Mouse (Mus musculus) midbrain, postnatal 0 days (tissue): ENCODE measurements around the gene Tcf20. TPM values are rescaled to one million over a fixed set of nuclear protein-coding genes. Genes with fewer than 3 reads are reported as not detected.

Experiments used
- ATAC-seq: fragments of 200-750 bp; cut with Nextera tagmentation; 2 replicates; pipeline ENCODE4 v1.8.0; 2017; ENCODE audit warnings: moderate number of reproducible peaks, mild to moderate bottlenecking, moderate TSS enrichment, moderate library complexity; ENCODE audit not compliant: low FRiP score
- DNase-seq: peaks from one replicate; pipeline ENCODE4 v3.0.0-alpha.2; 2015; ENCODE audit warnings: low spot score
- H3K27ac ChIP-seq: fragments of 300-500 bp; sonication (generic); 2 replicates; pipeline ENCODE4 v1.5.1; 2014; ENCODE audit warnings: low read depth, mild to moderate bottlenecking, low read length, mixed read lengths
- H3K27me3 ChIP-seq: fragments of 300-500 bp; sonication (generic); 2 replicates; pipeline ENCODE4 v1.6.1; 2014; ENCODE audit warnings: low read length, control low read depth, mixed read lengths; ENCODE audit not compliant: insufficient read depth
- H3K36me3 ChIP-seq: fragments of 300-500 bp; sonication (generic); 2 replicates; pipeline ENCODE4 v1.6.1; 2014; ENCODE audit warnings: low read length, control low read depth, mixed read lengths; ENCODE audit not compliant: insufficient read depth
- H3K4me1 ChIP-seq: fragments of 300-500 bp; sonication (generic); 2 replicates; pipeline ENCODE4 v1.6.1; 2014; ENCODE audit warnings: mild to moderate bottlenecking, control low read depth, antibody characterized with exemption, low read length, mixed read lengths; ENCODE audit not compliant: insufficient read depth
- H3K4me2 ChIP-seq: fragments of 300-500 bp; sonication (generic); 2 replicates; pipeline ENCODE4 v1.6.1; 2014; ENCODE audit warnings: low read depth, mild to moderate bottlenecking, low read length, mixed read lengths; ENCODE audit not compliant: poor library complexity, severe bottlenecking
- H3K4me3 ChIP-seq: fragments of 300-500 bp; sonication (generic); 2 replicates; pipeline ENCODE4 v1.5.1; 2014; ENCODE audit warnings: low read depth, mild to moderate bottlenecking, low read length, moderate library complexity
- H3K9ac ChIP-seq: fragments of 300-500 bp; sonication (generic); replicated peaks from 2 replicates; pipeline ENCODE4 v1.6.1; 2014; ENCODE audit warnings: mild to moderate bottlenecking, low read length, moderate library complexity, mixed read lengths; ENCODE audit not compliant: poor library complexity, severe bottlenecking
- H3K9me3 ChIP-seq: fragments of 300-500 bp; sonication (generic); 2 replicates; pipeline ENCODE4 v1.6.1; 2016; ENCODE audit warnings: low read length, control low read depth
- CTCF ChIP-seq: IDR thresholded peaks from 2 replicates; pipeline ENCODE4 v1.5.1; 2016; ENCODE audit warnings: antibody characterized with exemption, mild to moderate bottlenecking
- WGBS: fragments of 180-500 bp; shearing (Covaris S2); extraction: QIAGEN DNeasy Blood & Tissue Kit; methylation state at CpG from one replicate; pipeline ENCODE4 v1.1.7; 2014; 5-methylcytosine and 5-hydroxymethylcytosine counted together
- polyA plus RNA-seq: library from polyadenylated mRNA; unstranded; fragments of >200 nt; fragmentation: Nextera tagmentation; extraction: Ambion mirVana; gene quantifications from 2 replicates; pipeline ENCODE4 v1.2.1, GENCODE M21; 2015
- total RNA-seq: library from RNA; depleted of rRNA; stranded (reverse); fragments of >200 nt; gene quantifications from 2 replicates; pipeline ENCODE4 v1.2.3, GENCODE M21; 2014

Tcf20 gene
- total and polyA plus RNA-seq, 2 experiments from 2014 or later = 11.8 to 125 TPM

GRCm38 (mm10) chr15:82928844-82929243 lies 58.8 kb downstream of the Tcf20 start:
- Histone ChIP-seq H3K9me3 (no peaks in the 10 kb centered on the region), H3K36me3 (no peaks in the 10 kb centered on the region), H3K9ac (no peak overlapping the region), H3K27me3 (no peaks in the 10 kb centered on the region; the same call in 1 of the 2 replicates), H3K4me1 (peaks cover 59% of the 10 kb centered on the region), H3K4me3 (no peak overlapping the region), H3K27ac (no peak overlapping the region), H3K4me2 (no peak overlapping the region)
- 71% methylated on average over 8 of the region's 8 CpGs for WGBS
- DNase-seq (no peak), ATAC-seq (no peak)
- TF ChIP-seq CTCF = no peak

DNA sequence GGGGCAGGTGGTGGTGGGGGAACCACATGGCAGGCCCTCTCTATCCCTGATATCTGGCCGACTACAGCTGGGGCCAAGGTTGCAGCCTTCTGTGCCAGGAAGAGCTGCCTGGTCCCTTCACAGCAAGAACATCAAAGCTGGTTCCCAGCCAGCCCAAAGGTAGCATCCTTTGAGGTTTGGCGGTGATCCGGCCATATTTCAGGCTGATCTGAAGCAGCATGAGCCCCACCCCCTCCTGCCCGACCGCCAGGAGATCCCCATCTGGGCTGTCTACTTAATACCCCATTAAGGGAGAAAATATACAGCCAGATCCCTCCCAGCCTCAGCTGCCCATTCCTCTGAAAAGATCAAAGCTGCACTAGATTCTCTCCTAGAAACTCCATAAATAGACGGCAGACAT lies 59.6 kb downstream of the Tcf20 start:
- WGBS = 13% methylated on average over 6 of the region's 6 CpGs

DNA sequence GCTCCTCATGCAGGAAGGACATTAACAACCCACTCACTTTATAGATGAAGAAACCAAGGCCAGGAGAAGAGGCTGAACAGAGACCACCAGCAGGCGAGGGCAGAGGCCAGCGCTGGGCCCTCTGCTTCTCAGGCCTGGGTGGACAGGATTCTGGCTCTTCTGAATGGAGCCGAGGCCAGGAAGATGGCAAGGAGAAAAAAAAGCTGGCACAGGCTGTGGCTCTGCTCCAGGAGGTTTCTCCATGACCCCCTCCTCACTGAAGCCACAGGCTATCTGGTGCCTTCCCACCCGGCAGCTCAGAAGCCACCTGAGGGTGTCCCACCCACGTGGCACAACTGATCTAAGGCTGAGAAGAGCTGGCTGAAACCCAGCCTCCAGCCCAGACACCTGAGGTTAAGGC lies 60.6 kb downstream of the Tcf20 start:
- WGBS = 57% methylated on average over 5 of the region's 5 CpGs
- DNase-seq (no peak), ATAC-seq (no peak)
- Histone ChIP-seq H3K27me3 (no peaks in the 10 kb centered on the region; the same call in 1 of the 2 replicates), H3K9ac (no peak overlapping the region), H3K9me3 (no peaks in the 10 kb centered on the region), H3K4me1 (peaks cover 62% of the 10 kb centered on the region), H3K4me3 (no peak overlapping the region), H3K27ac (no peak overlapping the region), H3K36me3 (no peaks in the 10 kb centered on the region), H3K4me2 (no peak overlapping the region)
- TF ChIP-seq CTCF = no peak

More for the DNA sequence above, 59.6 kb downstream of the Tcf20 start:
- Histone ChIP-seq H3K36me3 (no peaks in the 10 kb centered on the region), H3K4me3 (no peak overlapping the region), H3K27ac (no peak overlapping the region), H3K27me3 (no peaks in the 10 kb centered on the region; the same call in 1 of the 2 replicates), H3K4me1 (peaks cover 60% of the 10 kb centered on the region), H3K4me2 (no peak overlapping the region), H3K9ac (0 out of 2 replicates have a peak overlapping the region, but pooled peaks have one; percentile 24), H3K9me3 (no peaks in the 10 kb centered on the region)
- TF ChIP-seq CTCF = no peak
- ATAC-seq (no peak), DNase-seq (no peak)

DNA sequence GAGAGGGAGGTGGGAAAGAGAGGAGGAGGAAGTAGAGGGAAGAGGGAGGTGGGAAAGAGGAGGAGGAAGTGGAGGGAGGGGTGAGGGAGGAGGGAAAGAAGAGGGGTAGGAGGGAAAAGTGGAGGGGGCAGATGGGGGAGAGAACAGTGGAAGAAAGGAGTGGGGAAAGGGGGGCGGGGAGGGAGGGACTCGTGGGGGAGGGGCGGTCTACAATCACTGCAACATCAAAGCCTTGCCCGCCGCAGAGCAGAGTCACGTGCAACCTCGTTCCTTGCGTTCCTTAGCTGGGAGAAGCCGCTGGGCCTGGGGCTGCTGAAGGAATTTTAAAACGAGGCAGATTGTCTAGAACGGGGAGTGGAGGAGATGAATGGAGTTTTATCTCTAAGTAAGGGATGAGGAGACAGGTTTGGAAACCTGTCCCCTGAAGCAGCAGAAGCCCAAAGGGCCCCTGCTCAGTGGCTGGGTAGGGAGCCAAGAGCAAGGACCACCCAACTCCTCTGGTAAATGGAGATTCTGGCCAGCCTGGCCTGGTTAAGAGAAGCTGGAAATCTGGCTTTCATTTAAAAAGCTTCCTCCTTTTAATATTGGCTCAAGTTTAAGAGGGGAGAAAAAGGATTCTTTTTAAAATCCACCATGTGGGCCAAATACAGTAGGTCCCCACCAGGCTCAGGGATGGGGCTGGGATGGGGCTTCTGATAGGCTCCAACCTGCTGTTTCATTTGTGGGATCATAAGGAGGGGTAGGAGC lies 62.8 kb downstream of the Tcf20 start:
- no peaks in the 10 kb centered on the region; the same call in 1 of the 2 replicates for H3K27me3 ChIP-seq

DNA sequence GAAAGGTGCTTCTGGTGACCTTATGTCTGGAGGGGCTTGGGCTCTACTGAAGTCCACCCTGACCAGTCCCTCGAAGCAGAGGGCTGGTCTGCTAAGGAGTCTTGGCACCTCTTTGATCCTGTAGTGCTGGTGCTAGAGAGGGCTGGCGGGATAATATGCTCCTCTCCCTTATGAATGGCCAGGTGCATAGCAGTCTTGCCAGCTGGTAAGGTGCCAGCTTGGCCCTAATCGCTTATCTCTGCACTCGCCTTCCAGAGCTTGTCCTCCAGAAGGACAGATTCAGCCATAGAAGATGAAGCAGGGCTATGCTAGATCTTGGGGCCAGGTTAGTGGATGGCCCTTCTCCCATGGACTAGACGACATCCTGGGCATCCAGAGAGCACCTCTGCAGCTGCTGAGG lies 64.1 kb downstream of the Tcf20 start:
- no peaks in the 10 kb centered on the region for H3K9me3 ChIP-seq
- no peak overlapping the region for H3K4me3 ChIP-seq
- no peak overlapping the region; the same call in 1 of the 2 replicates for H3K9ac ChIP-seq
- H3K4me2 ChIP-seq = no peak overlapping the region
- H3K36me3 ChIP-seq = no peaks in the 10 kb centered on the region
- no peak for TF ChIP-seq CTCF
- DNase-seq (peak; percentile 69), ATAC-seq (no peak)
- peak overlapping the region; percentile 78; the same call in 1 of the 2 replicates for H3K27ac ChIP-seq
- peaks cover 71% of the 10 kb centered on the region for H3K4me1 ChIP-seq
- 60% methylated on average over 5 of the region's 5 CpGs for WGBS
- no peaks in the 10 kb centered on the region; the same call in 1 of the 2 replicates for H3K27me3 ChIP-seq

More for the DNA sequence above, 62.8 kb downstream of the Tcf20 start:
- TF ChIP-seq CTCF = no peak
- ATAC-seq (peak; percentile 51; the same call in 1 of the 2 replicates), DNase-seq (peak; percentile 65)
- Histone ChIP-seq H3K36me3 (no peaks in the 10 kb centered on the region), H3K27ac (peak overlapping the region; percentile 78), H3K4me3 (no peak overlapping the region), H3K4me1 (peaks cover 75% of the 10 kb centered on the region), H3K4me2 (peak overlapping the region; percentile 18; the same call in 1 of the 2 replicates), H3K9me3 (no peaks in the 10 kb centered on the region), H3K9ac (peak overlapping the region; percentile 26; the same call in 1 of the 2 replicates)
- 0% methylated on average over 9 of the region's 11 CpGs for WGBS

DNA sequence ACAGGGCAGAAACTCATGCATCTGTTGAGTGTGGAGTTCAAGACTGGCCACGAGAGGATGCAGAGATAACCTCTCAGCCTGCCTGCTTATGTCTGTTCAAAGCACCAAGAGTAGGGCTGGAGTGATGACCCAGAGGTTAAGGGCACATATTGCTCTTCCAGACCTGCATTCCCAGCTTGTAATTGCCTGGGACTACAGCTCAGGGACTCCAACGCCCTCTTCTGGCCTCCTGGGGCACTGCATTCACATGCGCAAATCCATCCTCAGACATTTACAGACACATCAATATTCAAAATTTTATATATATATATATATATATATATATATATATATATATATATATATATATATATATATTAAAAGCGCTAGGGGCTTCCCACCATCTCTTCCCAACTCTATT lies 64.9 kb downstream of the Tcf20 start:
- TF ChIP-seq CTCF = peak; percentile 60
- no peak overlapping the region for H3K4me3 ChIP-seq
- no peak for DNase-seq
- ATAC-seq = no peak
- WGBS = 65% methylated on average over 4 of the region's 4 CpGs
- H3K4me2 ChIP-seq = no peak overlapping the region
- peaks cover 70% of the 10 kb centered on the region for H3K4me1 ChIP-seq
- no peaks in the 10 kb centered on the region for H3K36me3 ChIP-seq
- no peaks in the 10 kb centered on the region; the same call in 1 of the 2 replicates for H3K27me3 ChIP-seq
- H3K9ac ChIP-seq = no peak overlapping the region
- no peak overlapping the region for H3K27ac ChIP-seq
- H3K9me3 ChIP-seq = no peaks in the 10 kb centered on the region
